ENCODE assay signal across 9 mouse cellular contexts in the genomic region with DNA sequence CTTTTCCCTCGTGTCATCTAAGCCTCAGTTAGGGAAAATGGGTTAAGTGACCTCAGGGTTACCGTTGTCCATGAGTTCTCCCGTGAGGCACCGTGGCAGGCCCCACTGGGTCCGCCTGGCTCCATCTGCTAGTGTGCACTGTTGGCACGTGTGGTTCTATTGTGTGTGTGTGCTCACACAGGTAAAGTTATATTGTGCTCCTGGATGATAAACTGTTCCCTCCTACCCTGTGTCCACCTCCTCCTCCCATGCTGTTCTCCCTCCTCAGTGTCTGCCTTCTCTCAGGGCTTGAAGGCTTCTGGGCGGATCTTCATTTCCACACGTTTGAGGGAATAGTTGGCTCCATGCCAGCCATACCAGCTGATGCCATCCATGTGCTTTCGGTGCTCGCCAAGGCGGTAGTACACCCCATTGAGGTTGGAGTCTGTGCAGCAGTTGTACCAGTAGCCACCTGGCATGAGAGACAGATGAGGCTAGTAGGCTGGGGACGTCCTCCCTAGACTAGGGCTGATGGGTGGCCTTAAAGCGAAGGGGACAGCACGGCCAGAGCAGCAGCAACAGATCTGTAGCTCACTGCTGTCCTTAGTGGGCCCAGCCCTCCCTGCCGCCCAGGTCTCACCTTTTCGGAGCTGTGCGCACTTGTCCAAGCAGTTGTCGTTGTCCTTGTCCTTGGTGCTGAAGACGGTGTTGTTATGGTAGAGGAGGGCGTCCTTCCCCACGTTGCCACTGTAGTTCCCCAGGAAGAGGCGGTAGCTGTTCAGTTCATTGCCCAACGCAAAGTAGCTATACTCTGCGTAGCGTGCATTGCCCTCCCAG. TPM values are rescaled to one million over a fixed set of nuclear protein-coding genes. Genes with fewer than 3 reads are reported as not detected.
DNase-seq lines count a peak whose midpoint lies in the region; ATAC-seq and TF ChIP-seq lines count a peak whose summit lies in the region.
"Had no signal": no experiment of that assay in that cellular context is flagged by ENCODE, and none has a peak within 500 bp of the region (broad histone marks: within the 10 kb centered on the region; RNA-seq: fewer than 3 reads in every experiment).

No protein-coding gene starts in this region.

- H3K9ac ChIP-seq in forebrain, embryonic 15.5 days (replicated peaks): no peak overlapping the region
- no peak overlapping the region for H3K9ac ChIP-seq in midbrain, postnatal 0 days (replicated peaks; ENCODE audit: low read length, poor library complexity, severe bottlenecking)

- H3K4me2 ChIP-seq in forebrain, embryonic 15.5 days (replicated peaks): no peak overlapping the region
- no peak overlapping the region for H3K4me2 ChIP-seq in midbrain, postnatal 0 days (ENCODE audit: low read depth, low read length, poor library complexity, severe bottlenecking)

- peaks cover 48% of the 10 kb centered on the region for H3K36me3 ChIP-seq in forebrain, embryonic 15.5 days
- peaks cover 63% of the 10 kb centered on the region for H3K36me3 ChIP-seq in midbrain, postnatal 0 days (ENCODE audit: insufficient read depth, low read length)

- 60% methylated on average over 25 of the region's 25 CpGs for WGBS in forebrain, embryonic 15.5 days
- WGBS in midbrain, postnatal 0 days: 74% methylated on average over 25 of the region's 25 CpGs

- no peaks in the 10 kb centered on the region for H3K27me3 ChIP-seq in forebrain, embryonic 15.5 days
- H3K27me3 ChIP-seq in midbrain, postnatal 0 days (ENCODE audit: insufficient read depth, low read length): no peaks in the 10 kb centered on the region

- DNase-seq in layer of hippocampus, adult 11-12 months (ENCODE audit: low spot score): peak; percentile 67
- no peak for DNase-seq in layer of hippocampus, adult 9-10 months (ENCODE audit: low spot score)
- DNase-seq in brain, embryonic 14.5 days (ENCODE audit: low read depth): peak; percentile 93
- peak; percentile 90 for DNase-seq in midbrain, postnatal 0 days (ENCODE audit: low spot score)
- no peak for DNase-seq in urinary bladder, postnatal 14 days (ENCODE audit: low spot score)
- DNase-seq in embryo, embryonic 10.5 days (ENCODE audit: low spot score): no peak
- no peak for DNase-seq in gastrocnemius, postnatal 4 days (ENCODE audit: low spot score in 2 of 2)

- peak overlapping the region; percentile 77 for H3K27ac ChIP-seq in forebrain, embryonic 15.5 days (replicated peaks)
- H3K27ac ChIP-seq in midbrain, postnatal 0 days (ENCODE audit: low read depth, low read length): no peak overlapping the region

- H3K9me3 ChIP-seq in forebrain, embryonic 15.5 days: no peaks in the 10 kb centered on the region
- H3K9me3 ChIP-seq in midbrain, postnatal 0 days (ENCODE audit: low read length): no peaks in the 10 kb centered on the region

- peak; percentile 91 for ATAC-seq in forebrain, embryonic 15.5 days (replicated peaks)
- peak; percentile 58; the same call in 1 of the 2 replicates for ATAC-seq in midbrain, postnatal 0 days (ENCODE audit: low FRiP score)
- ATAC-seq: activated CD4-positive, CD25-positive, alpha-beta regulatory T cell, adult 4 months had no signal

- TF ChIP-seq POLR2A in brain, embryonic 14.5 days (IDR thresholded peaks at IDR 0.05; ENCODE audit: borderline replicate concordance, extremely low read depth, insufficient read depth, insufficient read length, poor library complexity, severe bottlenecking): no peak

- H3K4me3 ChIP-seq in forebrain, embryonic 15.5 days: no peak overlapping the region
- H3K4me3 ChIP-seq in midbrain, postnatal 0 days (ENCODE audit: low read depth, low read length): no peak overlapping the region

- peaks cover 23% of the 10 kb centered on the region for H3K4me1 ChIP-seq in forebrain, embryonic 15.5 days
- H3K4me1 ChIP-seq in midbrain, postnatal 0 days (ENCODE audit: insufficient read depth, low read length): no peaks in the 10 kb centered on the region

- no peak for TF ChIP-seq CTCF in brain, embryonic 14.5 days (IDR thresholded peaks at IDR 0.05; ENCODE audit: borderline replicate concordance, extremely low read depth, insufficient read depth, insufficient read length)
- no peak for TF ChIP-seq CTCF in midbrain, postnatal 0 days (IDR thresholded peaks at IDR 0.05)

RNA-seq across cellular contexts. Expression of a gene that starts 4.2 kb away (rescaled TPM):
- 0.05 and 0.08 TPM in 2 replicates for polyA plus RNA-seq in brain, embryonic 14.5 days (2012; rRNA removed)
- 0.33 and 0.38 TPM in 2 replicates for polyA plus RNA-seq in forebrain, embryonic 15.5 days (2015; fragmentation: Nextera tagmentation; extraction: Ambion mirVana)
- total RNA-seq in midbrain, postnatal 0 days (2014; rRNA removed): 0.09 and 0.11 TPM in 2 replicates
- polyA plus RNA-seq in midbrain, postnatal 0 days (2015; fragmentation: Nextera tagmentation; extraction: Ambion mirVana): 0.25 and 0.36 TPM in 2 replicates
- 1 to 10 TPM; 1.7 to 4.0 TPM for total RNA-seq in gastrocnemius, postnatal 4 days (2021)

RNA-seq across cellular contexts. Expression of a gene that starts 47.7 kb away (rescaled TPM):
- polyA plus RNA-seq in brain, embryonic 14.5 days (2012; rRNA removed): 27.0 and 41.1 TPM in 2 replicates
- 22.6 and 25.1 TPM in 2 replicates for polyA plus RNA-seq in forebrain, embryonic 15.5 days (2015; fragmentation: Nextera tagmentation; extraction: Ambion mirVana)
- 54.5 and 59.6 TPM in 2 replicates for total RNA-seq in midbrain, postnatal 0 days (2014; rRNA removed)
- 24.3 and 27.8 TPM in 2 replicates for polyA plus RNA-seq in midbrain, postnatal 0 days (2015; fragmentation: Nextera tagmentation; extraction: Ambion mirVana)
- total RNA-seq in gastrocnemius, postnatal 4 days (2021): 10 to 100 TPM; 39.3 to 42.0 TPM

RNA-seq across cellular contexts. Expression of a gene that starts 51.5 kb away (rescaled TPM):
- polyA plus RNA-seq in brain, embryonic 14.5 days (2012; rRNA removed): 15.8 and 16.7 TPM in 2 replicates
- 18.4 and 19.0 TPM in 2 replicates for polyA plus RNA-seq in forebrain, embryonic 15.5 days (2015; fragmentation: Nextera tagmentation; extraction: Ambion mirVana)
- 16.0 and 19.8 TPM in 2 replicates for total RNA-seq in midbrain, postnatal 0 days (2014; rRNA removed)
- 12.7 and 14.6 TPM in 2 replicates for polyA plus RNA-seq in midbrain, postnatal 0 days (2015; fragmentation: Nextera tagmentation; extraction: Ambion mirVana)
- total RNA-seq in gastrocnemius, postnatal 4 days (2021): 10 to 100 TPM in 1 of 2 experiments, 1 to 10 TPM in 1; 9.7 to 11.0 TPM

Comparison
In these comparisons a context has a peak if more than half of its experiments do, and no peak if none do; other contexts are left out.
1. DNase-seq: peak in layer of hippocampus, adult 11-12 months (single experiment), brain, embryonic 14.5 days (single experiment) and midbrain, postnatal 0 days (single experiment); none in layer of hippocampus, adult 9-10 months (single experiment), urinary bladder, postnatal 14 days (single experiment), embryo, embryonic 10.5 days (single experiment) and gastrocnemius, postnatal 4 days (0 of 2).